24 mouse cellular contexts compared by ENCODE assay signal in genomic region chr6:43347637-43348036, GRCm38 (mm10). TPM values are rescaled to one million over a fixed set of nuclear protein-coding genes. Genes with fewer than 3 reads are reported as not detected.
DNase-seq lines count a peak whose midpoint lies in the region; ATAC-seq and TF ChIP-seq lines count a peak whose summit lies in the region.
"Had no signal": no experiment of that assay in that cellular context is flagged by ENCODE, and none has a peak within 500 bp of the region (broad histone marks: within the 10 kb centered on the region; RNA-seq: fewer than 3 reads in every experiment).

No protein-coding gene starts in this region.

- DNase-seq in midbrain, postnatal 0 days (ENCODE audit: low spot score) = no peak
- peak; percentile 26 for DNase-seq in MEL (ENCODE audit: low read depth, low spot score)
- DNase-seq in embryo, embryonic 10.5 days (ENCODE audit: low spot score) = no peak
- DNase-seq: adrenal gland, postnatal 10 days; cerebellum, adult 2 months; heart, adult 18-20 months; kidney, adult 18-20 months; midbrain, embryonic 14.5 days; spleen, adult 18-20 months had no signal

- H3K27me3 ChIP-seq in intestine, postnatal 0 days (replicated peaks; ENCODE audit: control insufficient read depth, insufficient read depth, low read length) = no peaks in the 10 kb centered on the region
- H3K27me3 ChIP-seq in intestine, embryonic 16.5 days (replicated peaks; ENCODE audit: control insufficient read depth, insufficient read depth, low read length) = no peaks in the 10 kb centered on the region
- H3K27me3 ChIP-seq in midbrain, postnatal 0 days (ENCODE audit: insufficient read depth, low read length) = no peaks in the 10 kb centered on the region
- H3K27me3 ChIP-seq in midbrain, embryonic 13.5 days = no peaks in the 10 kb centered on the region
- no peaks in the 10 kb centered on the region for H3K27me3 ChIP-seq in MEL (ENCODE audit: control insufficient read depth in 1 of 2, insufficient read depth in 2 of 2, low read length in 2 of 2)
- H3K27me3 ChIP-seq in neural tube, embryonic 15.5 days (replicated peaks) = no peaks in the 10 kb centered on the region
- H3K27me3 ChIP-seq: hindbrain, embryonic 13.5 days; limb, embryonic 15.5 days; lung, embryonic 15.5 days had no signal

- no peak overlapping the region for H3K9ac ChIP-seq in intestine, postnatal 0 days (ENCODE audit: low read depth, low read length)
- no peak overlapping the region for H3K9ac ChIP-seq in intestine, embryonic 16.5 days (ENCODE audit: low read depth, low read length)
- no peak overlapping the region for H3K9ac ChIP-seq in midbrain, postnatal 0 days (replicated peaks; ENCODE audit: low read length, poor library complexity, severe bottlenecking)
- H3K9ac ChIP-seq in midbrain, embryonic 13.5 days (replicated peaks) = no peak overlapping the region
- no peak overlapping the region for H3K9ac ChIP-seq in MEL (ENCODE audit: control insufficient read depth, low read depth, low read length, poor library complexity, severe bottlenecking)
- no peak overlapping the region for H3K9ac ChIP-seq in neural tube, embryonic 15.5 days (replicated peaks)
- H3K9ac ChIP-seq: hindbrain, embryonic 13.5 days; limb, embryonic 15.5 days; lung, embryonic 15.5 days had no signal

- 98% methylated on average over 1 of the region's 1 CpGs for WGBS in intestine, postnatal 0 days
- 98% methylated on average over 1 of the region's 1 CpGs for WGBS in intestine, embryonic 16.5 days
- WGBS in midbrain, postnatal 0 days = 98% methylated on average over 1 of the region's 1 CpGs
- WGBS in midbrain, embryonic 13.5 days = 98% methylated on average over 1 of the region's 1 CpGs
- WGBS in neural tube, embryonic 15.5 days = 100% methylated on average over 1 of the region's 1 CpGs

- no peak overlapping the region for H3K27ac ChIP-seq in intestine, postnatal 0 days (ENCODE audit: low read depth, low read length)
- H3K27ac ChIP-seq in intestine, embryonic 16.5 days (ENCODE audit: low read length) = no peak overlapping the region
- no peak overlapping the region for H3K27ac ChIP-seq in midbrain, postnatal 0 days (ENCODE audit: low read depth, low read length)
- H3K27ac ChIP-seq in midbrain, embryonic 13.5 days = no peak overlapping the region
- no peak overlapping the region for H3K27ac ChIP-seq in MEL (ENCODE audit: control insufficient read depth, low read depth, low read length)
- no peak overlapping the region for H3K27ac ChIP-seq in neural tube, embryonic 15.5 days (replicated peaks)
- H3K27ac ChIP-seq: hindbrain, embryonic 13.5 days; limb, embryonic 15.5 days; lung, embryonic 15.5 days had no signal

- TF ChIP-seq POLR2A in MEL (IDR thresholded peaks at IDR 0.05; ENCODE audit: control insufficient read depth in 1 of 2, insufficient read depth in 1 of 2, low read depth in 1 of 2, low read length in 2 of 2, poor library complexity in 1 of 2) = no peak

- no peaks in the 10 kb centered on the region for H3K9me3 ChIP-seq in intestine, postnatal 0 days (ENCODE audit: control insufficient read depth)
- H3K9me3 ChIP-seq in intestine, embryonic 16.5 days (ENCODE audit: control insufficient read depth, low read length) = no peaks in the 10 kb centered on the region
- no peaks in the 10 kb centered on the region for H3K9me3 ChIP-seq in midbrain, postnatal 0 days (ENCODE audit: low read length)
- H3K9me3 ChIP-seq in midbrain, embryonic 13.5 days = no peaks in the 10 kb centered on the region
- H3K9me3 ChIP-seq in MEL (replicated peaks; ENCODE audit: insufficient read depth, low read length) = no peaks in the 10 kb centered on the region
- no peaks in the 10 kb centered on the region for H3K9me3 ChIP-seq in neural tube, embryonic 15.5 days (replicated peaks)
- H3K9me3 ChIP-seq: hindbrain, embryonic 13.5 days; limb, embryonic 15.5 days; lung, embryonic 15.5 days had no signal

- TF ChIP-seq EP300 in MEL (IDR thresholded peaks at IDR 0.05; ENCODE audit: low read depth in 1 of 2, low read length in 2 of 2) = no peak

- peak; percentile 62 for TF ChIP-seq CTCF in intestine, postnatal 0 days (IDR thresholded peaks at IDR 0.05; ENCODE audit: low read depth)
- TF ChIP-seq CTCF in midbrain, postnatal 0 days (IDR thresholded peaks at IDR 0.05) = peak; percentile 47
- TF ChIP-seq CTCF in MEL (IDR thresholded peaks at IDR 0.05 in 2 of 3, conservative IDR thresholded peaks at IDR 0.05 in 1 of 3; ENCODE audit: control insufficient read depth in 1 of 3, insufficient read depth in 1 of 3, low read depth in 2 of 3, low read length in 3 of 3, poor library complexity in 1 of 3, severe bottlenecking in 1 of 3) = peak in 2 of 3 experiments; percentile 10 to 46; a peak in 2 of 6 replicates

- no peaks in the 10 kb centered on the region; the same call in 1 of the 2 replicates for H3K36me3 ChIP-seq in intestine, postnatal 0 days (ENCODE audit: control insufficient read depth, insufficient read depth)
- no peaks in the 10 kb centered on the region for H3K36me3 ChIP-seq in intestine, embryonic 16.5 days (ENCODE audit: control insufficient read depth, insufficient read depth, low read length)
- H3K36me3 ChIP-seq in midbrain, postnatal 0 days (ENCODE audit: insufficient read depth, low read length) = no peaks in the 10 kb centered on the region
- H3K36me3 ChIP-seq in midbrain, embryonic 13.5 days = no peaks in the 10 kb centered on the region
- H3K36me3 ChIP-seq in MEL (ENCODE audit: control insufficient read depth in 1 of 2, insufficient read depth in 2 of 2, low read length in 2 of 2) = no peaks in the 10 kb centered on the region
- no peaks in the 10 kb centered on the region for H3K36me3 ChIP-seq in neural tube, embryonic 15.5 days
- H3K36me3 ChIP-seq: hindbrain, embryonic 13.5 days; limb, embryonic 15.5 days; lung, embryonic 15.5 days had no signal

- H3K4me3 ChIP-seq in intestine, postnatal 0 days (ENCODE audit: low read depth, low read length) = no peak overlapping the region
- H3K4me3 ChIP-seq in intestine, embryonic 16.5 days (ENCODE audit: low read length) = no peak overlapping the region
- H3K4me3 ChIP-seq in midbrain, postnatal 0 days (ENCODE audit: low read depth, low read length) = no peak overlapping the region
- no peak overlapping the region for H3K4me3 ChIP-seq in midbrain, embryonic 13.5 days (replicated peaks)
- no peak overlapping the region for H3K4me3 ChIP-seq in MEL (ENCODE audit: control insufficient read depth in 1 of 2, insufficient read depth in 1 of 2, low read depth in 2 of 2, low read length in 2 of 2)
- H3K4me3 ChIP-seq in neural tube, embryonic 15.5 days (replicated peaks) = no peak overlapping the region
- H3K4me3 ChIP-seq: erythroblast, embryonic 14.5 days; hindbrain, embryonic 13.5 days; limb, embryonic 15.5 days; lung, embryonic 15.5 days had no signal

- peak; percentile 63 for TF ChIP-seq RAD21 in MEL (IDR thresholded peaks at IDR 0.05; ENCODE audit: low read depth, low read length)

- no peaks in the 10 kb centered on the region for H3K79me2 ChIP-seq in MEL (ENCODE audit: control insufficient read depth, insufficient read depth, low read length, poor library complexity)

- H3K4me2 ChIP-seq in intestine, postnatal 0 days (replicated peaks; ENCODE audit: low read depth) = no peak overlapping the region
- no peak overlapping the region for H3K4me2 ChIP-seq in intestine, embryonic 16.5 days (ENCODE audit: low read depth, low read length)
- H3K4me2 ChIP-seq in midbrain, postnatal 0 days (ENCODE audit: low read depth, low read length, poor library complexity, severe bottlenecking) = no peak overlapping the region
- no peak overlapping the region for H3K4me2 ChIP-seq in midbrain, embryonic 13.5 days (replicated peaks)
- H3K4me2 ChIP-seq in neural tube, embryonic 15.5 days = no peak overlapping the region
- H3K4me2 ChIP-seq: hindbrain, embryonic 13.5 days; limb, embryonic 15.5 days; lung, embryonic 15.5 days had no signal

- no peak for ATAC-seq in intestine, postnatal 0 days
- ATAC-seq in intestine, embryonic 16.5 days = no peak
- no peak for ATAC-seq in midbrain, postnatal 0 days (ENCODE audit: low FRiP score)
- no peak for ATAC-seq in midbrain, embryonic 13.5 days
- ATAC-seq in neural tube, embryonic 15.5 days (ENCODE audit: low FRiP score) = no peak
- ATAC-seq: forebrain, embryonic 14.5 days had no signal

- no peaks in the 10 kb centered on the region for H3K4me1 ChIP-seq in intestine, postnatal 0 days (replicated peaks; ENCODE audit: control insufficient read depth, insufficient read depth, low read length)
- H3K4me1 ChIP-seq in intestine, embryonic 16.5 days (ENCODE audit: control insufficient read depth, insufficient read depth, low read length) = no peaks in the 10 kb centered on the region
- H3K4me1 ChIP-seq in midbrain, postnatal 0 days (ENCODE audit: insufficient read depth, low read length) = no peaks in the 10 kb centered on the region
- H3K4me1 ChIP-seq in midbrain, embryonic 13.5 days (replicated peaks) = no peaks in the 10 kb centered on the region
- H3K4me1 ChIP-seq in MEL (ENCODE audit: control insufficient read depth in 1 of 2, insufficient read depth in 2 of 2, low read length in 2 of 2) = no peaks in the 10 kb centered on the region
- H3K4me1 ChIP-seq in neural tube, embryonic 15.5 days = no peaks in the 10 kb centered on the region
- H3K4me1 ChIP-seq: hindbrain, embryonic 13.5 days; limb, embryonic 15.5 days; lung, embryonic 15.5 days had no signal

TF ChIP-seq in MEL, 35 proteins besides CTCF, POLR2A, EP300 and RAD21:
- TF ChIP-seq MAX (IDR thresholded peaks at IDR 0.05; ENCODE audit: low read length) (no peak), ZC3H11A (IDR thresholded peaks at IDR 0.05; ENCODE audit: low read depth, low read length) (peak; percentile 45; the same call in 1 of the 2 replicates), RCOR1 (IDR thresholded peaks at IDR 0.05; ENCODE audit: low read depth, low read length) (no peak), SMC3 (IDR thresholded peaks at IDR 0.05; ENCODE audit: low read depth, low read length) (peak; percentile 53), ZNF384 (IDR thresholded peaks at IDR 0.05; ENCODE audit: low read depth, low read length) (no peak), MAZ (IDR thresholded peaks at IDR 0.05; ENCODE audit: low read depth, low read length) (no peak), UBTF (IDR thresholded peaks at IDR 0.05; ENCODE audit: borderline replicate concordance, insufficient read depth, low read depth, low read length) (no peak)

RNA-seq across cellular contexts. Expression of gene Nobox, which starts 38.3 kb away (rescaled TPM):
- polyA plus RNA-seq in intestine, postnatal 0 days (2015; fragmentation: Nextera tagmentation; extraction: Ambion mirVana) = not detected in 2 replicates
- polyA plus RNA-seq in intestine, embryonic 16.5 days (2015; fragmentation: Nextera tagmentation; extraction: Ambion mirVana) = not detected in 2 replicates
- not detected in 2 replicates for total RNA-seq in midbrain, postnatal 0 days (2014; rRNA removed)
- polyA plus RNA-seq in midbrain, postnatal 0 days (2015; fragmentation: Nextera tagmentation; extraction: Ambion mirVana) = not detected in 2 replicates
- polyA plus RNA-seq in midbrain, embryonic 13.5 days (2015; fragmentation: Nextera tagmentation; extraction: Ambion mirVana) = not detected in 2 replicates
- total RNA-seq in MEL (2012; rRNA removed) = not detected in 2 replicates
- not detected for polyA plus RNA-seq in MEL (2012; ENCODE audit: insufficient read depth in 1 of 2, insufficient read length in 2 of 2, low read depth in 1 of 2, low replicate concordance in 2 of 2, missing spikeins in 1 of 2)
- polyA plus RNA-seq in neural tube, embryonic 15.5 days (2015; fragmentation: Nextera tagmentation; extraction: Ambion mirVana) = 0.14 TPM in 1 of 2 replicates, not detected in the other
- total RNA-seq: adrenal gland, postnatal 10 days; ES-E14; gastrocnemius, adult 8-10 months; heart, adult 18-20 months; layer of hippocampus, postnatal 14 days; left cerebral cortex, postnatal 25 days had no signal
- polyA plus RNA-seq: embryonic facial prominence, embryonic 11.5 days; erythroblast, embryonic 14.5 days; forebrain, embryonic 14.5 days; hindbrain, embryonic 13.5 days; limb, embryonic 15.5 days; midbrain, embryonic 14.5 days; stomach, embryonic 16.5 days had no signal
